Mouse (Mus musculus): ENCODE data around the gene Oog3.

Gene Oog3

DNA sequence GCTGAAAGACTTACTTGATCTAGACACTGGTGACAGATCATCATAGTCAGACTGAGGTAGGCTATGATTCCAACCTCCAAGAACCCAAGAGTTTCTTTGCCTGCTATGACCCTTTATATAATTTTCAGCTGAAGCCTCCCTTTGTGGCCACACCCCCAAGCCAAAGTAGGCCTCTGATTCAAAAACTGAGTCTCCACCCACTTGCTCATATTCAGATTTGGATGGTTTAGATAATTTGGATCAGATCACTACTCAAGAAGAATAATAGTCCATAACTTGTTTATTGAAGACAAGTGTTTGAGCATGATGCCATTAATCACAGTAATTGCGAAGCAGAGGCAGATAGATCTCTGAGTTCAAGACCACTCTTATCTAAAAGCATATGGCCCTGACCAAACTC lies at the start of gene Oog3:
Oog3 (minus strand) TSS at position 101 of the 400 bp plus-strand sequence.
- DNase-seq = no peak

DNA sequence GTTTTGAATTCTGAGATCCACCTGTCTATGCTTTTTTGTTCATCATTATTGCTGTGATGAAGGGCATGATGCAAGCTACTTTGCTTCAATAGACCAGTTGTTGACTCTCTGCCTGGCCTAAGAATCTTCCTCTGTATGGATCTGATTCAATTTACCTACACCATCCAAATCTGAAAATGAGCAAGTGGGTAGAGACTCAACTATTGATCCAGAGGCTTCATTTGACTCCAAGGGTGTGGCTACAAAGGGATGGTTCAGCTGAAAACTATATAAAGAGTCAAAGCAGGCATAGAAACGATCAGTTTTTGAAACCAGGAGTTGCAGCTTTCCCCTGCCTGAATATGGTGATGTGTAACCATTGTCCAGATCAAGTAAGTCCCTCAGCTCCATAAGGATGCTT lies 28.0 kb upstream of the Oog3 start, which contains the start of gene Oog2:
Oog2 (plus strand) TSS at position 301 of the 400 bp plus-strand sequence.
- DNase-seq = no peak

Data from cerebellum, adult 9-10 months (tissue).